Comparison of ENCODE assay signal across 8 mouse cellular contexts in the genomic region with DNA sequence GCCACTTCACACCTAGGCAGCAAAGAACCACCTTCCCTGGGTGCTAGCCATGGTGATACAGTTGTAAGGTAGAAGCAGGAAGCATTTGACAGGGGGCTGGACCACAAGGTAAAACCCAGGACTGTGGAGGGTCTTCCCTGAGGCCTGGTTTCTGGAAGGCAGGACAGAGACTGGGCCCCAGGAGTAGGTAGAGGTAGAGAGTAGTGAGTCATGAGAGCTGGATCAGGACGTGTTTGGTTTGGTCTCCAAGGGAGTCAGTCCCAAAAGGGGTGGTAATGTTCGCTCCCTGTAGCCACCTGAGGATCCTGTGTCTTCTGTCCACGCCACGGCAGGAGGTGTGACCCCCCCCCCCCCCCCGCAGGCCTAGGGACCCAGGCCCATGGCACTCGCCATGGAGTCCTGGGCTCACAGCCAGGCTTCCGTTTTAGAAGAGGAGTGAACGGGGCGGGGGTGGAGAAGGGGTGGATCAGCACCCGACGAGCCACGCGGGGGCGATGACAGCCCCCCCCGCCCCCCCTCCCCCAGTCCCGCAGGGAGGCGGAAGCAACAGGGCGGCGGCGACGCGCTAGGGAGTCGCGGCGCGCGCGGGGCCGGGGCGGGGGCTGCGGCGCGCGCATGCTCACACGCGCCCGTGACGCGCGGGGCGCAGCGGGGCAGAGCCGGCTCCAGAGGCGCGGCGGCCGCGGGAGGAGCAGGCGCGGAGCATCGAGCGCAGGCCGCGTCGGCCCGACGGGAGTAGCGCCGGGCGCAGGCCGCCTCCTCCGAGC. TPM values are rescaled to one million over a fixed set of nuclear protein-coding genes. Genes with fewer than 3 reads are reported as not detected.
DNase-seq lines count a peak whose midpoint lies in the region; ATAC-seq and TF ChIP-seq lines count a peak whose summit lies in the region.

A gene (plus strand): TSS at position 624 of the 767 bp plus-strand sequence.

- no peak within 1 kb of the TSS for H3K27ac ChIP-seq in ES-Bruce4 (ENCODE audit: insufficient read depth, low read length)
- H3K27ac ChIP-seq in brown adipose tissue, adult 24 weeks (replicated peaks; ENCODE audit: low read depth, low read length), result peak within 1 kb of the TSS; percentile 22; the same call in 1 of the 2 replicates
- peak within 1 kb of the TSS; percentile 75 for H3K27ac ChIP-seq in forebrain, embryonic 15.5 days (replicated peaks)
- H3K27ac ChIP-seq in liver, postnatal 0 days (ENCODE audit: low read depth), result peak within 1 kb of the TSS; percentile 53
- H3K27ac ChIP-seq in neural tube, embryonic 13.5 days (replicated peaks), result peak within 1 kb of the TSS; percentile 78

- no peaks in the 10 kb centered on the region; the same call in 1 of the 2 replicates for H3K27me3 ChIP-seq in ES-Bruce4 (ENCODE audit: control insufficient read depth, insufficient read depth, low read length, poor library complexity, severe bottlenecking)
- no peaks in the 10 kb centered on the region for H3K27me3 ChIP-seq in forebrain, embryonic 15.5 days
- H3K27me3 ChIP-seq in liver, postnatal 0 days (ENCODE audit: insufficient read depth, low read length), result peaks cover 41% of the 10 kb centered on the region
- H3K27me3 ChIP-seq in neural tube, embryonic 13.5 days, result no peaks in the 10 kb centered on the region

- no peak for TF ChIP-seq CTCF in ES-Bruce4 (IDR thresholded peaks at IDR 0.05; ENCODE audit: low read depth, low read length)
- no peak for TF ChIP-seq CTCF in liver, postnatal 0 days (IDR thresholded peaks at IDR 0.05; ENCODE audit: low read depth)

- peaks cover 2% of the 10 kb centered on the region for H3K4me1 ChIP-seq in ES-Bruce4 (ENCODE audit: control insufficient read depth, insufficient read depth, low read length)
- peaks cover 3% of the 10 kb centered on the region for H3K4me1 ChIP-seq in brown adipose tissue, adult 24 weeks (ENCODE audit: control insufficient read depth, insufficient read depth, insufficient read length, low read length)
- H3K4me1 ChIP-seq in forebrain, embryonic 15.5 days, result peaks cover 24% of the 10 kb centered on the region
- H3K4me1 ChIP-seq in liver, postnatal 0 days (ENCODE audit: insufficient read depth), result peaks cover 6% of the 10 kb centered on the region; the same call in 1 of the 2 replicates
- peaks cover 29% of the 10 kb centered on the region for H3K4me1 ChIP-seq in neural tube, embryonic 13.5 days (replicated peaks)

- TF ChIP-seq EP300 in ES-Bruce4 (IDR thresholded peaks at IDR 0.05; ENCODE audit: insufficient read depth, low read depth, low read length), result no peak
- no peak for TF ChIP-seq EP300 in liver, postnatal 0 days (IDR thresholded peaks at IDR 0.05; ENCODE audit: low read depth)

- H3K9me3 ChIP-seq in ES-Bruce4 (replicated peaks; ENCODE audit: control insufficient read depth, insufficient read depth, low read length, poor library complexity, severe bottlenecking), result no peaks in the 10 kb centered on the region
- no peaks in the 10 kb centered on the region for H3K9me3 ChIP-seq in forebrain, embryonic 15.5 days
- no peaks in the 10 kb centered on the region for H3K9me3 ChIP-seq in liver, postnatal 0 days (ENCODE audit: low read length)
- H3K9me3 ChIP-seq in neural tube, embryonic 13.5 days, result no peaks in the 10 kb centered on the region

- peak within 1 kb of the TSS; percentile 67 for H3K4me3 ChIP-seq in ES-Bruce4 (ENCODE audit: low read depth, low read length)
- peak within 1 kb of the TSS; percentile 91 for H3K4me3 ChIP-seq in brown adipose tissue, adult 24 weeks (ENCODE audit: insufficient read depth, low read depth, low read length)
- H3K4me3 ChIP-seq in forebrain, embryonic 15.5 days, result peak within 1 kb of the TSS; percentile 78
- peak within 1 kb of the TSS; percentile 52 for H3K4me3 ChIP-seq in liver, postnatal 0 days (ENCODE audit: low read depth, low read length)
- peak within 1 kb of the TSS; percentile 89 for H3K4me3 ChIP-seq in neural tube, embryonic 13.5 days

- peak within 1 kb of the TSS; percentile 95 for H3K9ac ChIP-seq in ES-Bruce4 (ENCODE audit: low read depth, poor library complexity, severe bottlenecking)
- peak within 1 kb of the TSS; percentile 88 for H3K9ac ChIP-seq in forebrain, embryonic 15.5 days (replicated peaks)
- peak within 1 kb of the TSS; percentile 66 for H3K9ac ChIP-seq in liver, postnatal 0 days (replicated peaks)
- peak within 1 kb of the TSS; percentile 96 for H3K9ac ChIP-seq in neural tube, embryonic 13.5 days

- peak; percentile 91 for ATAC-seq in forebrain, embryonic 15.5 days (replicated peaks)
- peak; percentile 80 for ATAC-seq in liver, postnatal 0 days
- ATAC-seq in neural tube, embryonic 13.5 days (ENCODE audit: low read depth), result peak; percentile 89

- DNase-seq in heart, postnatal 14 days, result peak; percentile 78 to 89
- no peak for DNase-seq in large intestine, adult 2 months (ENCODE audit: low read depth, low spot score)
- peak; percentile 61 for DNase-seq in liver, postnatal 0 days
- peak; percentile 45 to 67 for DNase-seq in thymus, postnatal 10 days (ENCODE audit: low spot score in 2 of 2)

- intact Hi-C loops in heart, postnatal 14 days (cut with DNase I), result loop anchor here (5.0 kb wide), 1 partner anchor 46 kb away; no protein-coding TSS in a partner anchor

- H3K4me2 ChIP-seq in forebrain, embryonic 15.5 days (replicated peaks), result peak within 1 kb of the TSS; percentile 68
- peak within 1 kb of the TSS; percentile 73 for H3K4me2 ChIP-seq in liver, postnatal 0 days (ENCODE audit: low read depth, low read length)
- H3K4me2 ChIP-seq in neural tube, embryonic 13.5 days, result peak within 1 kb of the TSS; percentile 76

- TF ChIP-seq POLR2A in ES-Bruce4 (IDR thresholded peaks at IDR 0.05; ENCODE audit: insufficient read depth, low read length), result no peak

- no peaks in the 10 kb centered on the region for H3K36me3 ChIP-seq in ES-Bruce4 (ENCODE audit: control insufficient read depth, insufficient read depth, low read length, poor library complexity, severe bottlenecking)
- H3K36me3 ChIP-seq in forebrain, embryonic 15.5 days, result no peaks in the 10 kb centered on the region
- no peaks in the 10 kb centered on the region for H3K36me3 ChIP-seq in liver, postnatal 0 days (replicated peaks; ENCODE audit: insufficient read depth, low read length)
- H3K36me3 ChIP-seq in neural tube, embryonic 13.5 days, result no peaks in the 10 kb centered on the region

- 2% methylated on average over 30 of the region's 62 CpGs for WGBS in forebrain, embryonic 15.5 days
- under 1% methylated on average over 61 of the region's 62 CpGs for WGBS in large intestine, adult 2 months
- WGBS in liver, postnatal 0 days (ENCODE audit: insufficient replicate concordance), result 5% methylated on average over 25 of the region's 62 CpGs
- under 1% methylated on average over 38 of the region's 62 CpGs for WGBS in neural tube, embryonic 13.5 days

RNA-seq across cellular contexts. Expression of the gene that starts here (rescaled TPM):
- polyA plus RNA-seq in ES-Bruce4 (2011; ENCODE audit: insufficient read depth, insufficient read length, low read depth, missing spikeins), result 58.5 TPM in 2 replicates
- polyA plus RNA-seq in brown adipose tissue, adult 24 weeks (2012; ENCODE audit: insufficient read depth, insufficient read length, missing spikeins), result 7.4 and 8.2 TPM in 2 replicates
- polyA plus RNA-seq in forebrain, embryonic 15.5 days (2015; fragmentation: Nextera tagmentation; extraction: Ambion mirVana), result 15.7 and 16.0 TPM in 2 replicates
- total RNA-seq in heart, postnatal 14 days (2021), result 10 to 100 TPM; 80.4 to 85.6 TPM
- 10.7 and 13.1 TPM in 2 replicates for polyA plus RNA-seq in large intestine, adult 2 months (2012; rRNA removed)
- polyA plus RNA-seq in liver, postnatal 0 days (2015; fragmentation: Nextera tagmentation; extraction: Ambion mirVana), result 0.90 and 1.1 TPM in 2 replicates
- 12.3 TPM in 2 replicates for polyA plus RNA-seq in neural tube, embryonic 13.5 days (2015; fragmentation: Nextera tagmentation; extraction: Ambion mirVana)
